Mouse (Mus musculus): ENCODE results near the gene Gigyf2.

The Gigyf2 gene

GRCm38 (mm10) chr1:87316672-87317071 lies 10.1 kb upstream of the Gigyf2 start:
- peak; percentile 65 for DNase-seq (ENCODE audit: low spot score)

DNA sequence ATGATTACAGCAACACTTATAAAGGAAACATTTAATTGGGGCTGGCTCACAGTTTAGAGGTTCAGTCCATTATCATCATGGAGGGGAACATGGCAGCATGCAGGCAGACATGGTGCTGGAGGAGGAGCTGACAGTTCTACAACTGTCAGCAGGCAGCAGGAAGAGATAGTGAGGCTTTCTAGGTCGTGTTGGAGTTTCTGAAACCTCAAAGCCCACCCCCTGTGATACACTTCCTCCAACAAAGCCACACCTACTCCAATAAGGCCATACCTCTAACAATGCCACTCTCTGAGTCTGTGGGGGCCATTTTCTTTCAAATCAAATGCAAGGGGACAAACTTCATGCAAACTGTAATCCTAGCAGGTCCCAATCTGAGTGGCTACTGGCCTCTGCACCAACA lies 5.7 kb upstream of the Gigyf2 start:
- no peak for DNase-seq (ENCODE audit: low spot score)

DNA sequence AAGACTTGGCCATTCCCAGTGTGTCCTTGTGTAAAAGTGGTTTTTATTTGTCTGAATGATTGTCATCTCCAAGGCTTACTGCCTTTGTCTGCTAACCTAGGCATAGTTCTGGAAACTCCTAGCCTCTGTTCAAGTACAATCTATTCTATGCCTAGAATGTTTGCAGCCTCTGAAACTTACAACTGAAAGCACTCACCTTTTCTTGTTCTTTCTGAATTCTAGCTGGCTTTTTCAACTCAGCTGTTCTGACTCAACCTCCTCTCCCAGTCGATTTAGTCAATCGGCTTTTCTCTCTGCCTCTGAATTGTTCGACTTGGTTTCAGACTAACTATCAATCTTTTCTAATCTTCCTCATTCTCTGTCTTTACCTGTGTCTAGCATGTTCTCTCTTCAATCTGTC lies 4.0 kb upstream of the Gigyf2 start:
- DNase-seq (ENCODE audit: low spot score), result no peak

- DNase-seq (ENCODE audit: low spot score), result no peak
These were observed 2.1 kb upstream of the Gigyf2 start for GRCm38 (mm10) chr1:87324649-87325048.

DNA sequence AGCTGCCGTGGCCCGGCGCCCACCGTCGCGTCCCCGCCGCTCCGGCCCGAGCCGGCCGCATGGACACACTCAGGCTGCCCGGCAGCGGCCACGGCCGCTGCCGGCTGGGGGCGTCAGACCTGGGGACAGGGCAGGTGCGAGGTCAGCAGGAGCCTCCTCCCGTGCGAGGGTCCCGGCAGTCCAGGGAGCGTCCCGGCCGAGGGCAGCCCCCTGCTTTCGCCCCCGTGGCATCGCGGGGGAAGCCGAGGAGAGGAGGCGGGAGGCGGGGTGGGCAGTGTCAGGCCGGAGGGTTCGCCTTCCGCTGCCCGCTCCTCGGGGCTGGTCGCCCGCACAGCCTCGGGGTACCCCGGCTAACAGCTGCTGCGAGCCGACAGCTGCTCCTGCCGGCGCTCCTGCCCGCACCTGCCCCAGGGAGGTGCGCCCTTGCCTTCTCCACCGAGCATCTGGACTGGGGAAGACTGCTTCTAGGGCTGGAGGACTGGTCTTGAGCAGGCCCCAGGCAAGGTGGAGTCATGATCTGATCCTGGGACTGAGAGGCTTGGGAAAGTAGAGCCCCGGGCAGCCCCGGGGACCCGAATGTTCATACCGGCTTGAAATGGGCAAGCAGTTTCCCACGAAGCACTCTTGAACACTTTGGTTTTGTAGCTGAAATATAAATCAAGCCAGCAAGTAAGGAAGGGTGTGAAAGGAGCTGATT lies 515 bp downstream of the Gigyf2 start:
- DNase-seq (ENCODE audit: low spot score), result peak; percentile 64

DNA sequence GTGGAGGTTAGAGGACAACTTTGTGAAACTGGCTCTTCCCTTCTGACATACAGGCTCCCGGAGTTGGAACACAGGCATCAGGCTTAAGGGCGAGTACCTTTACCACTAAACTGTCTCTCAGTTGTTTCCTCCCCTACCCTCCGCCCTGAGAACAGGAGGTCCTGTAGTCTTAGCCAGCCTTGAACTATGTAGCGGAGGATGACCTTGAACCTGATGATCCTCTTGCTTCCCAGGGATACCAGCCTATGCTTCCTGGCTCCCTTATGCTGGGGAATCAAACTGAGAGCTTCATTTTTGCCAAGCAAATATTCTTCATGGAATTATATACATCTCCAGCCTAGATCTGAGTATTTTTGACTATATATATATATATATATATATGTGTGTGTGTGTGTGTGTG lies 5.0 kb downstream of the Gigyf2 start:
- no peak for DNase-seq (ENCODE audit: low spot score)

DNA sequence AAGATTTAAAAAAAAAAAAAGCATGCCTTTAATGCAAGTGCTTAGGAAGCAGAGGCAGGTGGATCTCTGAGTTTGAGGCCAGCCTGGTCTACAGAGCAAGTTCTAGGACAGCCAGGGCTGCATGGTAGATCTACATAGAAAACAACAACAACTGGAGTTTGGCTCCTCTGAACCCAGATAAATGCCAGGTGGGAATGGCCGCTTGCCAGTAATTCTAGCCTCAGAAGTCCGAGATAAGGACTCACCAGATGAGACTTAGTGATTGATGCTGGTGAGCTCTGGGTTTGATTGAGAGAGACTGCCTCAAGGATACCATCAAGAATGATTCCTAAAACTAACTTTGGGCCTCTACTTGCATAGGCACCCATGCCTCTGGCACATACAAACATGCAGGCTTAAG lies 23.8 kb downstream of the Gigyf2 start:
- no peak for DNase-seq (ENCODE audit: low spot score)

DNA sequence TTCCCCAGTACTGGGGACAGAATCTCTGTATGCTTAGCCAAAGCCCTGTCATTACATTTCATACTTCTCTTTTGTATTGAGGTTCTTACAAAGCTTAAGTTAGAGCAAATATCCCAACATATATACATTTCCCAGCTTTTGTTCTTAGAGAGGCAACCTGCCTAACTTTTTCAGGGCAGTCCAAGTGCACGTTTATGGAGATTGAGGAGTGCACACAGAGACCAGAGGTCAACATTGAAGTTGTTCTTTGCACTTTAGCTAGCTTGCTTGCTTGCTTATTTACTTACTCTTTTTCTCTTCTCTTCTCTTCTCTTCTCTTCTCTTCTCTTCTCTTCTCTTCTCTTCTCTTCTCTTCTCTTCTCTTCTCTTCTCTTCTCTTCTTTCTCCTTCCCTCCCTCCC lies 33.5 kb downstream of the Gigyf2 start:
- DNase-seq (ENCODE audit: low spot score), result no peak

GRCm38 (mm10) chr1:87378024-87378560 lies 51.3 kb downstream of the Gigyf2 start:
- no peak for DNase-seq (ENCODE audit: low spot score)

GRCm38 (mm10) chr1:87379919-87380318 lies 53.1 kb downstream of the Gigyf2 start:
- no peak for DNase-seq (ENCODE audit: low spot score)

- no peak for DNase-seq (ENCODE audit: low spot score)
These were observed 54.4 kb downstream of the Gigyf2 start for GRCm38 (mm10) chr1:87381152-87381551.

GRCm38 (mm10) chr1:87386436-87387092 lies 59.8 kb downstream of the Gigyf2 start:
- no peak for DNase-seq (ENCODE audit: low spot score)

DNA sequence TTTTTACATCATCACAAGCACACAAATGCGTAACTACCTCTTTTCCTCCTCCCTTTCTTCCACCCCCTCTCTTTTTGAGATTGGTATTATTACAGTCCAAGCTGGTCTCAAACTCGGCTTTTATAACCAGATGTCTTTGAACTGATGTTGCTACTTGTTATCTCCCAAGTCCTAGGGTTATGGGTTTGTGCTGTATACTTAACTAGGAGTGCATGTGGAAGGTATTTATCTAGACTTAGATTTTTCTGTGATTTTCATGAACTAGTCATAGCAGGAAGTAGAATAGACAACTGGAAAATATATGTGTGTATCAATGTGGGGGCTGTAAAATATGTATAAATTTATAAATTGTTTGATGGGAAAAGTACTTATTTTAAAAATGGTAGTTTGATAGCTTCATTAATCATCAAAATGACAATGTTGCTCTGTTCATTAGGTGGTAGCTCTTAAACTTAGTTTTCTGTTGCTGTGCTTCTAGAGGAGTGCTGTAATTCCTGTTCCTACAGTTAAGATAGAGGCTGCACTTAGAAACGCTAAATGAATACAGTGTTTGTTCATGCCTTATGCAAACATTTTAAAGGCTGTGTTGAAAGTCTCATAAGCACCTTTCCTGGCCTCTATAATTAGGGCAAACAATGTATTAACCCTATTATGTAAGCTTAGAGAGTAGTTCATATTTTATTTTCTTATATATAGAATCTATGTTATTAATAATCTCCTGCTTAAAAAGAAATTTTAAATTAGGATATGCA lies 66.8 kb downstream of the Gigyf2 start:
- DNase-seq (ENCODE audit: low spot score), result no peak

DNA sequence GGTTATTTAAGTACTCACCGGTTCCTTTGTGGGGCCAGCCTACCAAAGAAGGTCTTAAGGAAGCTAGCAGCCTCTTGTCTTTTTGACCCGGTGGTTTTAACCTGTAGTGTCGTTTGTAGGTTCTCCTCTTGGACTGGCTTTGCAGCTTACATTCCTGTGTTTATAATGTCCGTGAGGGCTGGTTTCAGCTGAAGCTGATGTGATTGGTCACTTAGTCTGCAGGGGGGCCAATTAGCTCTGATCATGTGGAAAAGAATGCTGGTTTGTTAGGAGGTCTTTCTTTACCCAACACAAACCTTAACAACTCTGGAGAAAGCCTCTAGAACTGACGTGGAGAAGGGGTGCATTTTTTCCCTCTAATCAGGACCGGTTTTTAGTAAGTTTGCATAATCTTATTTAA lies 67.8 kb downstream of the Gigyf2 start, which contains the start of gene Kcnj13:
Gene Kcnj13 (minus strand): TSS at position 136 of the 400 bp plus-strand sequence.
- no peak for DNase-seq (ENCODE audit: low spot score)

DNA sequence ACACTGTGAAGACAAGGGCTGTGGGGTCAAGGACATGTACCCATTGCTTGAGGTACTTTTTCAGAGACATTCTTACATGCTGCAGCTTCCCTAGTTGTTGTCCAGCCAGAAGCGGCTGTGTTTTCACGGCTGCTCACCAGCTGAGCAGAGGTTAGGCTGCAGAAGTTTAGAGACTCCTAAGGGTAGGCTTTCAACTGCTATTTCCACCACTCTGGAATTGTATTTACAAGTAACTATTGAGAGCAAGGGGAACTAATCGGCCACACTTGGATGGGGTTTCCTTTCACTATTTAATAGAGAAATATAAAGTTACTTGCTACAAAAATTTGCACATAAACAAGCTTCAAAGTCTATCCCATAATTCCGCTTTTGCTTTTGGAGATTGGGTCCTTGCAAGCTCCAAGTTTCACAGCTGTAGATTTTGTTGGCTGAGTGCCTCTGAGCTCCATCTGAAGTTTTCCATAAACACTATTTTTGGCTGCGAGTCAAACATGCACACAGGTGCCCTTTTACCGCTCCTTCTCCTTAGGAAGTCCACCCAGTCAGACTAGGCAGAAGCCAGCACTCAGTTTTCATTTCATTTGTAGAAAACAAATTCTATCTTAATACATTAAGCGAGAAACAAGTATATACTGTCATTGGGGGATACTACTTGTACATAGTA lies 70.3 kb downstream of the Gigyf2 start:
- no peak for DNase-seq (ENCODE audit: low spot score)

GRCm38 (mm10) chr1:87404710-87405109 lies 77.9 kb downstream of the Gigyf2 start:
- DNase-seq (ENCODE audit: low spot score), result no peak

- DNase-seq (ENCODE audit: low spot score), result no peak
These were observed 79.2 kb downstream of the Gigyf2 start for GRCm38 (mm10) chr1:87406012-87406411.

- DNase-seq (ENCODE audit: low spot score), result no peak
These were observed 82.6 kb downstream of the Gigyf2 start for GRCm38 (mm10) chr1:87409380-87409779.

GRCm38 (mm10) chr1:87418733-87419132 lies 91.9 kb downstream of the Gigyf2 start:
- DNase-seq (ENCODE audit: low spot score), result no peak

GRCm38 (mm10) chr1:87435125-87435524 lies 108.3 kb downstream of the Gigyf2 start:
- DNase-seq (ENCODE audit: low spot score), result no peak

DNA sequence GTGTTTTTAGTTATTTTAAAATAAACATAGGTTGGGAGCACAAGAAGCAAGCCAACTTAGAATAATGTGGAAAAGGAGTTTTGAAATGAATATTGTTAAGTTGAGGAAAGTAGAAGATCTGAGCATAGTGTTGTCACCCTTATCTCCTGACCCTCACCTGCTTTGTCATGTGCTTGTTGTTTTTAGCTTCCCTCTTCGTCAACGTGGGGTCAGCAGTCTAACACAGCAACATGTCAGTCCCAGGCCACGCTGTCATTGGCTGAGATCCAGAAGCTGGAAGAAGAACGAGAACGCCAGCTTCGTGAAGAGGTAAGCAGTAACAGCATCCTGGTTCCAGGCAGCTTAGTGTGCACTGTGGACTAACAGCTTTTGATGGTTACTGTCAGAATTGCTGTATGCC lies 109.8 kb downstream of the Gigyf2 start:
- no peak for DNase-seq (ENCODE audit: low spot score)
